Mouse (Mus musculus) olfactory bulb, adult 2 months (tissue): Measurements from ENCODE around the gene Olfr805.

Experiments used
- CTCF ChIP-seq: fragments of 200-500 bp; IDR thresholded peaks from 2 replicates; pipeline ENCODE4 v1.5.1; 2012; ENCODE audit warnings: low read depth, mild to moderate bottlenecking, low read length, moderate library complexity; ENCODE audit not compliant: insufficient read depth
- POLR2A ChIP-seq: fragments of 200-500 bp; IDR thresholded peaks from 2 replicates; pipeline ENCODE4 v1.6.1; 2012; ENCODE audit warnings: mild to moderate bottlenecking, low read depth, low read length, moderate library complexity; ENCODE audit not compliant: insufficient read depth

DNA sequence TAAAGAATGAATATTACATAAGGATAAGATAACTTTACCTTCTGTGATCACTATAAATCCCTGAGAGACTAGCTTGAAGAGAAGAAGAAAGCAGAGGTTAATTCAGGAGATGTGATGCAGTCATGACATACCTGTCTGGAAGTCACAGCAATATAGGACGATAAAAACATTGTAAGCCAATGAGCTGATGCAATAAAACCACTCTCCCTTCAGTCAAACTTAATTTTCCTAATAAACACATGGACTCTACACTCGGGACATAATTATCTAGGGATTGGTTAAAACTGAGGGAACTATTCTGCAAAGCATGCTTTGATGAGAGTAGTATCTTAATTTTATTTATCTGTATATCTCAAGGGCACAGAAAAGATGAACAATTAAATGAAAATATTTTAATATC is 35.0 kb downstream of the Olfr805 start, which contains the start of gene Olfr803:
- TF ChIP-seq CTCF (no peak), POLR2A (no peak)
